Mouse (Mus musculus) retina, postnatal 7 days (tissue): ENCODE measurements at regions not wholly inside any gene's neighbourhood (a gene's known extent, or its start where the extent isn't known, plus 50 kb on each side); places are given as distances from the start of the nearest gene placed in this dataset.

Experiments
- DNase-seq: peaks from one replicate; pipeline ENCODE4 v3.0.0-alpha.2; 2012; ENCODE audit warnings: low read depth, low spot score

DNA sequence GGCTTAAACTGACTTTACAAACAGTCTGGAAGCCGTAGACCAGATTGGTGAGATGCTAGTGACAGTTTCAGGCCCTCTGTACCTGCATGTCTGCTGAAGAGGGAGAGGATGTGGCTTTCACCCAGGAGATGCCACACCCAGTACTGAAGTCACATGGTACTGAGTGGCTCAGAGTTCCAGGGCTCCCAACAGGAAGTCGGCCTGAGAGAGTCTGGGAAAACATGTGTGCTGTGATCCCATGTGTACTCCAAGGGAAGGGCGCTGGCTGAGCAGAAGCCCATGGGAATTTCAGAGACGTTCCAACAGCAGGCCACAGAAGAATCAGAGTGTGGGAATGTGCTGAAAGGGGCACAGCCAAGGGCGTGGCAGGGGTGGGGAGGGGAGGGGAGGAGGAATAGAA is 120.7 kb upstream of the Spdye4c start:
- DNase-seq, result no peak

DNA sequence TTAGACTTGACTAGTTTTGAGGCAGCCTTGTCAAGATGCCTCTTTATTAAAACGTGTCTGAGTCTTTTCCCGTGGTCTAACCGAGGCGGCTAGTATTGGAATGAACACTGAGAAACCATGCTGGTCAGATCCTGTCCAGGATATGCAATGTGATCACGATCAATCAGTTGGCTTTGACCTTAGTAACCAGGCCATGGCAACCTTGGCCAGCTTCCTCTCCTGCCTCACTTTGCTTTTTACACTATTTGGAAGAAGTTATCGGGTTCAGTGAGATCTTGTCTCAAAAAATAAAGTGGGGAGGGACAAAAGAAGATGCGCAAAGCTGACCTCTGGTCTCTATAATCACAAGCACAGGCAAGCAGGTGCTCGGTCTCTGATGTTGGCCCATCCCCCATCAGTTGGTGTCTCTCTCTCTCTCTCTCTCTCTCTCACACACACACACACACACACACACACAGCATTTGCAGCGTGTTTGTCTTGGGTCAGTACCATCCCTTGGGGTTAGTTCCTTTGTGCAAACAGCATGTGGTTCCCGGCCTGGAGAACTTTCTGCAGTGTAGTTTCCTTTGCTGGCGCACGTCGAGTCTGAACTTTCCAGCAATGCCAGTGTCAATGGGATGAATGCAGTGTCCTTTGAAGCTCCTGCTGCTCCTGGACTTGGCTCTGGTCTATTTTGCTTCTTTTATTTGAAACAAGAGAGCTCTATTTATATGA is 117.6 kb upstream of the Spdye4c start:
- DNase-seq, result no peak

DNA sequence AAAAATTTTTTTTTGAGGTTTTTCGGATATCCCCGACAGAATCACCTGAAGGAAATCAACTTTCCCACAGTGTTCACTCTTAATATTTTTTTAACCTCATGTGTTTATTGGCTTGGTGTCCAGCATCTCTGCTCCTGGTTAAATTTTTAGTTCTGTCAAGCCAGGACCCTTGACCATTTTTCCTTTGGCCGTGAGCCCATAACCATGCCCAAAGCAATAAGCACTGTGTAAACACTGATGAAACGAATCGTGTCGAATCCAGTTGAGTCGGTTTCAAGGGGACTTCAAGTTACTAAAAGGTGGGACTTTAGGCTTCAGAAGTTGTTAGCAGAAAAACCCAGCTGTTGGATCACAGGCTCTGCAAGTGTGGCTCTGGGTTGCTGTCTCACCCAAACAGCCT is 117.0 kb upstream of the Spdye4c start:
- DNase-seq, result no peak

DNA sequence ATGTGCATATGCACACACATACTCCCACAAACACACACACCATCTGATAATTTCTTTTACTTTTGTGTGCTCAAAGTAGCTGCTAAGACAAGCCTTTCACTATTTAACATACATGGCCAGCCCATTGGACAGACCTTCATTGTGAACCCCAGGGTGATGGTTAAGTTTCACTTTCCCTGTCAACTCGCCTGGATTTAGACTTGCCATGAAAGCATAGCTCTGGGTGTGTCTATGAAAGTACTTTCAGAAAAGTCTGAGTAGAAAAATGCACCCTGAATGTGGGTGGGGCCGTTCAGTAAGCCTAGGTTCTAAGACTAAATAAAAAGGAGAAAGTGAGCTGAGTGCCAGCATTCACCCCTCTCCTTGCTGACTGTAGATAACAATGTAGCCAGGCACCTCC is 113.8 kb upstream of the Spdye4c start:
- DNase-seq, result no peak

DNA sequence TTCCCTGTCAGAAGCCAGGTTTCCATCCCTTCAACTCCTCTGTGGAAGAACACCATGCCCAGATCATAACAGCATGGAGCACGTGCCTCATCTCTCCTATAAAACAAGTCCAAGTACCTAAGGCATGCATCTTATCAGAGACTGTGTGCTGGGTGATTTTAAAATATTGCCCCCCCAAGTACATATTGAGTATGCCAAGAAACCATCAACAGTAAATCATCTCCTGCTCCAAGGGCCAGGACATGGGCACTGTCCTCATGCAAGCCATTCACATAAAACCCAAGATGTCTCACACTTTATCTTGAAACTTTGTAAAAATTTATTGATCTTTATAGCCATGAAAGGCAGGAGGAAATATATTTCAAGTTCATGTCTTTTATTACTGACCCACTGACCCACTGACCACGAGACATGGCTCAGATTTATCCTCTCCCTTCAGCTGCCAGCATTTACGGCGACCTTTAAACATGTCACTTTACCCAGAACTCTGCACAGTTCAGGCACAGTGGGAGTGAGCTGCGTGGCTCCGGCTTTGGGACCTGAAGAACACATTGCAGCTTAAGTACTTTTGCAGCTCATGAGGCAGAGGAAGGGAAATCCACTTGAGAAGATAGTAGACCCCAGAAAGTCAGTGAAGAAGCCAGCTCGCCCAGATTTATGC is 99.7 kb upstream of the Spdye4c start:
- DNase-seq, result no peak

DNA sequence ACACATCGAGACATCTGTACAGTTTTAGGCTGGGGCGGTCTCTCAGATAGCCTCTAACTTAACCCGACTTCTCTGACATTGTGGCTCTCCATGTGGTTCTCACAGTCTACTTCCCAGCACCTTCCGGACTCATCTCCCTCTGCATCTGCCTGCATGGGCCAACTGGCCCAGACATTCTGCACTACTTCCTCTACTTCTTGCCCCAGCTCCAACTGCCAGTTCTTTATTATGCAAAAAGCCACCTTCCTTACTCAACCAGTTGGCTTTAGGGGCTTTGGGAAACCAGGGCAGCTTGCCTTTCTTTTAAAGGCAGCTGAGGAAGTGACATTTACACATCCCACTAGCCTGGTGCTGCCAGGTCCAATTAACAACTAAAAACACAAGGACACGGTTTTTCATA is 97.1 kb upstream of the Spdye4c start:
- no peak for DNase-seq

DNA sequence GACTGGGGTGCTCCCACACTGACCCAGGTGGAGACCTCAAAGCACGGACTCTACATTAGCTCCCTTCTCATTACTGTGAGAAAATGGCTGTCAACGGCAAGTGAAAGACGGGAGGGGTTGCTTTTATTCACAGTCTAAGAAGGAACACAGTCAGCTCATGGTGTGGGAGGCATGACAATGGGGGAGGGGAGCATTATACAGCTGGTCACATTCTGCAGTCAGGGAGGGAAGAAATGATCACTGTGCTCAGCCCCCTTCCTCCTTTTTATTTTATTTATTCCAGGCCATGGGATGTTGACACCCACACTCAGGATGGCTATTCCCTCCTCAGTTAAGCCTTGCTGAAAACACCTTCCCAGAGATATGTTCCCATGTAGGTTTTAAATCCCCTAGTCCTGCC is 93.1 kb upstream of the Spdye4c start:
- no peak for DNase-seq

DNA sequence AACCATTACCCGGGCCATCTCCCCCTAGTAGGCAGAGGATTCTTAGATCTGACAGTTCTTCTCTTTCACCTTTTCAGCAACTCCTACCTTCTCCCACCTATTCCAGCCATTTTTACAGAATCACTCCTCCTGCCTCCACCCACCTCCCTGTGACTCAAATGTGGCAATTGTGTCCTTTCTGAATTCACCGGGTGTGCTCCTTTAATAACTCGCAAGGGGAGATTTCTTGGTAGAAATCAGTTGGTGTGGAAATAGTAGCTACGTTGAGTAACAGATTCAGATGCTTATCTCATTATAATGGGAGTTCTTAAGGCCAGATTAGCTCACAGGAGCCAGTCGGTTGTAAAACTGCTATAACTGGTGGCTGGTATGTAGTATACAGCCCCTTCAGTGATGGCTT is 92.4 kb upstream of the Spdye4c start:
- no peak for DNase-seq

DNA sequence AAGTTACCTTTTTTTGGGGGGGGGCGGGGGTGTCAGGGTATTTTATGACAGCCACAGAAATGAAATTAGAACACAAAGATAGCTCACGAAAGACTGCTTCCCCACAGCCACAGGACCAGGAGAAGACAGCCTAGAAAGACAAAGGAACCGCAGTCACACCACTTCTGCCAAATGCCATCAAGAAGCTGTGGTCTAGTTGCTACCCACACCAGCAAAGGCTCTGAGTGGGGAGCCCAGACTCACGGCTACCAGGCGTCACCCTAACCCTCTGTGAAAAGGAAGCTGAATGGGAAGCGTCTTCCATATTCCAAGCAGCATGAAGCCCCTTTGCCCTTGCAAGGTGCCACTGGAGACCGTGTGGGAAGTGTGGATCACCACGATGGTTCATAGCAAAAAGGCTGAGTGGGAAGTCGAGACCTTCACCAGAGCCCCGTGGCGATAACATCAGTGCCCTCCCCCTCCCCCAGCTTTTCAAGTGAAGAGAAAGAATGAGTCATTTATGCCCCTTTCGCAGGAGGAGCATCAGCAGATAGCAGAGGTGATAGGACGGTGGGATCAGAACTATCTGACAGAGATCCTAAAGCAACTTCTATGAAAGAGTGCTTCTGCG is 91.3 kb upstream of the Spdye4c start:
- DNase-seq, result no peak

DNA sequence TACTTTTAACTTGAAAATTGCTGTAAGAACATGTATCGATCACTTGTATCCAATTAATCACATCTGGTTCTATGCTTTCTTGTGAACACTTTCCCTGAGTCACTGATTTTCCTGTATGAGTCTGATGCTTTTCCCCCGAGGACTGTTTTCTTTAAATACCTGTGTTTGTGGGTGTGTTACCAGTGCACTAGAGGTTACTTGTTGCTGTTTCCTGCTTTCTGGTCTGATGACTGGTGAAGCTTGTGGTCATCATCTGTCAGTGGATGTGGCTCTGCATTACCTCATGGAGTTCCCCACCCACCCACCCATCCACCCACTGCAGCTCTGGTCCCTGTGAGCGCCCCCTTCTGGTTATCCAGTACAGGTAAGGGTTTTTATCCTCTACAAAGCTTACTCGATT is 88.3 kb upstream of the Spdye4c start:
- DNase-seq, result no peak

DNA sequence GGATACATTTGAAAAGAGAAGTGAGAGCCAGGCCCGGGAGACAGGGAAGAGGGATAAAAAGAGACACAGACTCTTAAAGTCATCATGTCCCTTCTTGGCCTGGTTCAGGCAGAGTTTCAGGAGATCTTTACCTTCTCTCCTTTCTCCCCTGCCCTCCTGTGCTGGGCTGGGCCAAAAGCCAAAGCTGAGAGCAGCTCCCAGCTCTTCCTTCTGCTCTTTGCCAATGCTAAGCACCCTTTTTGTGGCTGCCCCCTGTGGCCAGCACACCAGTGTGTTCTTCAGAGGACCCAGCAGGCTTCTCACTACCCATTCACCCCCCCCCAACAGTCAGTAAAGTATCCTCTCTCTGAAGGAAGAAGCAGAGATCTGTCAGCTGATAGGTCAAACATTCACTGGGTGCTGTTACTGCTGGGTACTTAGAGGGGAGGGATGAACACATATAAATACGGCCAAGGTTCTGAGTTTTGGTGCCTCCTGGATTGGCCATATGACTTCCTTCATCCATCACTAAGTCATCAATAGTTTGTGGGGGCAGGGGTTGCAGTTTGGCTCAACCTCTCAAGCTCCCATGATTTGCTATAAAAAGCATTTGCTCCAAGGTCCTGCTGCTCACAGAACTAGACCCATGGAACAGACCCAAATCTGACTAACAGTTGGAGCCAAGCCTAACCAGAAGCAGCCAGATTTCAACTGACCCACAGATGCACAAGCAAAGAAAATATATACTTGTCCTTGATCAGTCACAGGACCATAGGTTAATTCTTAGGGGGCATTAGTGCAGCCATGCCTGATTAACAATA is 87.7 kb upstream of the Spdye4c start:
- DNase-seq, result no peak

DNA sequence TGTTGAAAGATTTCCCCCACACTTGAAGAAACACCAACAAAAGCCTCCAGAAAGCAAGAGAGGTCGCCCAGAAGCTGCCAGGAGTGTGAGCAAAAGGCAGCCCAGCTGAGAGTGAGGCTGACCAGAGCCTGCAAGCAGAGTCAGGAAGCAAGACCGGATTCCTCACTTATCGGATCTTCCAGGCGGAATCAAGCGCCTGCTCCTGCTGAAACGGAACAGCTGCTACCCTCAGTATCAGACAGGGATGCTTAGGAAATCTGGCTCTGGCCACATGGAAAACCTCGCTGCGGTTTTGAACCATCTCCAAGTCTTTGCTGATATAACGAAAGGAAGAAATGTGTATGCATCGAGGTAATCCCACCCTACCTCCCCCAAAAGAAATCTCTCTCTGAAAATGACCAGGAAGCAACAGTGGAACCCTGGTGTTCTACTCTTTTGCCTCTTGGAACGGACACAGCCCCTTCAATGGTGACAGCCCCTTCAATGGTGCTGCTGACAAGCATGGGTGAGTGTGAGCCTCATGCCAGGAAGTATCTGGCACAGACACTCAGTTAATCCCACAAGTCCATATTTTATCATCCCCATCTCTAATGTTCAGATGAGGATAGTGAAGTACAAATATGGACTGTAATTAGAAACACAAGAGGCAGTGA is 83.3 kb upstream of the Spdye4c start:
- DNase-seq, result no peak

DNA sequence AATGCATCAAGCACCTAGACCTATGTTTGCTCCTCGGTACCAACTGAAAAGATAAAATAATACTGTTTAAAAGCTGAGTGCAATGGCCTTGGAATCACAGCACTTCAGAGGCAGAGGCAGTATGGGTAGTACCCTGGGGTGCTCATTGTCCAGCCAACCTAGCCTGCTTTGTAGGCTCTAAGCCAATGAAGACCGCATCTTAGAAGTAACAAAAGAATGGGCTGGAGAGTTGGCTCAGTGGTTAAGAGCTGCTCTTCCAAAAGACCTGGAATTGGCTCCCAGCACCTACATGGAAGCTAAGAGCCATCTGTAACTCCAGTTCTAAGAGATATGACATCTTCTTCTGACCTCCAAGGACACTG is 82.8 kb upstream of the Spdye4c start:
- no peak for DNase-seq

DNA sequence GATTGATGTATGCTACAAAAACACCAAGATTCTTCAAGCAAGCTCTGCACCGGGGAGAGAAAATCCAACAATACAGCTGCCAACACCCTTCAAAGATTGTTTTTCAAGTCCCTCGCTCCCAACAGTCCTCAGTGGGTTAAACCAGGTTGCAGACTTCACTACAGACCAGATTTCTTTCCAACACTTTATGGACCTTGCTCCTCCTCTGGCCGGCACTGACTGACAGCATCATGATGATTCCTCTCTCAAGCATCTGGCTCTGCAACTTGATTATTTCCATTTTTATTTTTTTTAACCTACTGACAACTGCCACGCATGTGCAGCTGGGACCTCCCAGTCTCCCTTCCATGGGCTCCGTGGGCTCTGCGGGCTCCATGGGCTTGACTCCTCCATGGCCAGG is 79.7 kb upstream of the Spdye4c start:
- no peak for DNase-seq

DNA sequence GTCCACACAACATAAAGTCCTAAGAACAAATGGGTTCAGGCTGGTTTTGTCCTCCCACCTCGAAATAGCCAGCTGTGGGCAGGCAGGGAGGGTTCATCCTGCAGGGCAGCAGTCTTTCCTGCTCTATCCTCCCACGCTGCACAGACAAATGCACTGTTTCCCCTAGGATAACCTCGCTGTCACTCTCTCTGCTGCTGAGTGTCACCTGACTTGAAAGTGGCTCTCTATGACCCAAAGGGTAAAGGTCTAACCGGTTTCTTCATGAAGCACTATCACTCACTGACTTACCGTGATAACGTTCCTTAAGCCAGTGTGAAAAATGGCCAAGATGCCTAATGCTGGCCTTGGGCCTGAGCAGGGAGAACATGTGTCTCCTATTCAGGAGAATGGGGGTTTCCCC is 78.2 kb upstream of the Spdye4c start:
- no peak for DNase-seq

DNA sequence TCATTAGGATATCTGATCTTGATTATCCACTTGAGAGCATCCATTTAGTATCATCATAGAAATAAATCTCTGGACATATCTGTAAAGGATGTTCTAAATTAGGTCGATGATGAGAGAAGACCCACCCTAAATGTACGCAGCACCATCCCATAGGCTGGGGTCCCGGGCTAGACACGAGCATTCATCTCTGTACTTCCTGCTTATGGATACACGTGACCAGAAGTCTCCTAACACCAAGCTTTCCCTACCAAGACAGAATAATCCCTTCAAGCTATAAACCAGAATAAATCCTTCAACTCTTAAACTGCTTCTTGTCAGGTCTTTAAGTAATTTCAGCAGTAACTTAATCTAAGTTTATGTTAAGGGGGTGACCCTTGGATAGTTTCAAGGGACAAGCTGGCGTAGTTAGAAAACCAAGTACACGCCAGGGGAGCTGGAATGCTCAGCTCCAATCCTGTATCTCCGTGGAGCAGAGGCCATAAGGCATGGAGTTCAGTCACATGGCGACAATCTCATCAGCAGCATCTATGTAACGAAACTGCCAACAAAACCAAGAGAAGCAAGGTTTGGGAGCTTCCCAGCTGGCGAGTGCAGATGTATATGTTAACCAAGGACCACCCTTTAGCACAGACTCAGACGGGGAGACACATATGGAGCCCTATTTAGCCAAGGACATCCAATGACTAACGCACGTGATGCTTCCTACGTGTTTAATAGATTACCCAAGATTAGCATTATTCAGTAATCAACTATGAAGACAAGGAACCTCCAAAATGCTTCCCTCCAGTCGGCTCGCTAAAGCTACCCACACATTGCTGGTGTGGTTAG is 76.3 kb upstream of the Spdye4c start:
- DNase-seq, result no peak

DNA sequence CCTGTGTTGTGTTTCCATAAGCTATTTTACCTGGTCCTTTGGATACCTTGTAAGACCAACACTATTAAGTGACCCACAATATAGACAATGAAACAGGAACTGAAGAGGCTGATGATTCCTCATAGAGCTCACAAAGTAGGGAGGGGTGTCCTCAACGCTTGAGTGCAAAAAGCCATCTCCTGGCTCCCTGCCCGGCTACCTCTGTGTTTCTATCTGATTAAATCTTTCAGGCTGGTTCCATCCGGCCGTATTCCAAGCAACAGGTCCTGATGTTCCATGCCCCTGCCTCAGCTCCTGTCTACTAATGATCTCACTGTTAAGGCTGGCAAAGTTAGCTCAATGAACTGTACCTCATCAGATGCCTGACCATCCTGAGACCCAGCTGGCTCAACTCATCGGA is 75.3 kb upstream of the Spdye4c start:
- DNase-seq, result no peak

DNA sequence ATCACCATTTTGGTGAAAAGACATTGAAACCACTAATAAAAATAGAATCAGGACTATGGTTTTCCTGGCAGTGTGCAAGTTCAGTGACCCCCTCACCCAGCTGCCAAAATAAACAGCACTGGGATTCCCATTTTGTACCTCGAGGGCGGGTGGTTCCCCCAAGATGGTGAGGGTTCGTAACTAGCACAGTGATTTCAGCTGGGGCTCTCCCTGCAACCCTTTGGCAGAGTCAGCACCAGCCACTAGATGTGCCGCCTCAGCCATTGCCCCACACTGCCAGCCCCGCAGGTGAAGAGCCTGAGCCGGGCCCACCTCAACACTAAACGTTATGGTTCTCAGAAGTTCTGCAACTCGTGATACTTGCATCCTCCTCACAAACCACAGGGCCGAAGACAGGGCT is 74.3 kb upstream of the Spdye4c start:
- DNase-seq, result no peak

DNA sequence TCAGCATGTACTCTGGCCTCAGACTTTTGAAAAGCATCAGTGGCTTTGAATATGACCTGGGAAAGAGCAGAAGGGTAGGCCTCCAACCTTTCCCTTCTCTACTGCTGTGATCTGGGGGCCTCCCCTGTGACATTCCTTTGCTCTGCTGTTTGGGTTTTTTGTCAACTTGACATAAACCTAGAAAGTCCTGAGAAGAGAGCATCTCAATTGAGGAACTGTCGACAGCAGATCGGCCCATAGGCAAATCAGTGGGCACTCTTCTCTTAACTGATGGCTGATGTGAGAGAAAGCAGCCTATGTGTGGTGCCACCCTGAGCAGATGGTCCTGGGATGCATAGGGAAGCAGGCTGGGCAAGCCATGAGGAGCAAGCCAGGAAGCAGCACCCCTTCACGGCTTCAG is 72.9 kb upstream of the Spdye4c start:
- no peak for DNase-seq

DNA sequence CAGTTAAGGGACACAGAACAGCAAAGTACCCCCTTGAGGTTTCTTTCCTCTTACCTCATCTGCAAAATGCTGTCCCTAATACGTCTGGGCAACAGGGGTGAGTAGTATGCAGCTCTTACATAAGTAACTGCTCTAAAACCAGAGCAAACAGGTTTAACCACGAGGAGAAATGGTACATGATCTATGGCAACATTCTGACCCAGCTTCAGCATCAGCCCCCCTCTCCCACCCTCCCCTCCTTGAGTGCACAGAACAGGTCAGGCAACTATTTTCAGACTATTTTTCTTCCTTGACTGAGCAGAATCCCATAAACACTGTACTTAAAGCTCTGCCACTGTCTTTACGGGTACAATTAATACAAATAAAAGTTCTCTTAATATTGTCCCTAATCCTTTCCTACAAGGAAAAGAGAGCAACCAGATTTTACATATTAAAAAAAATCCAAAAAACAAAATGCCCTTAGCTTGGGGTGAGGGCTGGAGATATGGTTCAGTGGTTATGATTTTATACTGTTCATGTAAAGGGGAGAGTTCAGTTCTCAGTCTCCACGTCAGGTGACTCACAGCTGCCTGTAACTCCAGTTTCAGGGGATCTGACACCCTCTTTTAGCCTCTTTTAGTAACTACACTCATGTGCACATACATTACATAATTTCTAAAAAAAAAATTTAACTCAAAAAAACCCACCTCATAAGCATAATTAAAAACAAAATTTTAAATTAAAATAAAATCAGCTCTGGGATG is 69.1 kb upstream of the Spdye4c start:
- no peak for DNase-seq
